Mouse (Mus musculus): ENCODE measurements around the gene Fads6.

DNA sequence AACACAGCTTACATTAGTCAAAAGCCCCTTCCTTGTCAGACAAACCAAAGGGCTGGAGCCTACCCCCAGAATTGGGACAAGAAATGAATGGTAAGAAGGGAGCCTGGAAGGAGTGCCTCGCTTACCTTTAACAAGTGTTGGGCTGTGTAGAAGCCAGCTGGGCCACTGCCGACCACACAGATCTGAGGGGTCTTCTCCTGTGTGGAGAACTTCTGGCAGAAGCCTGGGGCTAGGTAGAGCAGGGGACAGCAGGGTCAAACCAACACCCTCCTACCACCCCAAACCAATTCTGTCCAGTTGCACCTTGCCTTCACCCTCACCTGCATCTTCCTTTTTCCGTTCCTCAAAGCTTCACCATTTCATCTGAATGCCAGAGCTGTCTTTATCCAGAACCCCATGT, 21.5 kb downstream of the Fads6 start:
- TF ChIP-seq MAFK (IDR thresholded peaks at IDR 0.05; ENCODE audit: insufficient read depth, low read depth, low read length) (no peak), HCFC1 (IDR thresholded peaks at IDR 0.05; ENCODE audit: borderline replicate concordance, insufficient read depth, low read length) (no peak), CHD2 (IDR thresholded peaks at IDR 0.05; ENCODE audit: low read depth, low read length) (no peak), ZC3H11A (IDR thresholded peaks at IDR 0.05; ENCODE audit: borderline replicate concordance, low read depth, low read length) (no peak), ZNF384 (IDR thresholded peaks at IDR 0.05; ENCODE audit: low read depth, low read length) (no peak)
